Mouse (Mus musculus) G1E (cell line): ENCODE results near the gene Gtf2f2. TPM values are rescaled to one million over a fixed set of nuclear protein-coding genes. Genes with fewer than 3 reads are reported as not detected.

ENCODE experiments used
- ATAC-seq: 2 replicates; pipeline ENCODE4 v1.8.0; 2016; ENCODE audit warnings: mild to moderate bottlenecking; ENCODE audit not compliant: insufficient number of reproducible peaks, poor library complexity, low FRiP score, severe bottlenecking; ENCODE audit errors: extremely low read depth
- DNase-seq: peaks from one replicate; pipeline ENCODE4 v3.0.0; 2012; ENCODE audit warnings: low spot score
- H3K27me3 ChIP-seq: 2 replicates; pipeline ENCODE4 v1.6.1; 2012; ENCODE audit warnings: mild to moderate bottlenecking, low read length, inconsistent platforms; ENCODE audit not compliant: insufficient read depth
- H3K36me3 ChIP-seq: replicated peaks from 2 replicates; pipeline ENCODE3; 2012; ENCODE audit warnings: mild to moderate bottlenecking, inconsistent platforms
- H3K4me1 ChIP-seq: 2 replicates; pipeline ENCODE4 v1.6.1; 2012; ENCODE audit warnings: low read depth, low read length, inconsistent platforms, mixed read lengths; ENCODE audit not compliant: insufficient read depth
- H3K4me3 ChIP-seq: 2 replicates; pipeline ENCODE4 v1.5.1; 2012; ENCODE audit warnings: low read depth, mild to moderate bottlenecking, inconsistent platforms, low read length, moderate library complexity, mixed read lengths
- H3K9me3 ChIP-seq: replicated peaks from 2 replicates; pipeline ENCODE4 v1.6.1; 2012; ENCODE audit warnings: inconsistent platforms
- CTCF ChIP-seq: IDR thresholded peaks from 2 replicates; pipeline ENCODE4 v1.5.1; 2012; ENCODE audit warnings: low read depth, low read length, inconsistent platforms, mixed read lengths
- GATA1 ChIP-seq: IDR thresholded peaks from 2 replicates; pipeline ENCODE4 v1.6.1; 2012; ENCODE audit warnings: borderline replicate concordance, low read length, inconsistent platforms, mixed read lengths
- GATA2 ChIP-seq: IDR thresholded peaks from 2 replicates; pipeline ENCODE4 v1.6.1; 2012; ENCODE audit warnings: low read depth, low read length, inconsistent platforms, borderline replicate concordance
- POLR2AphosphoS5 ChIP-seq: IDR thresholded peaks from 2 replicates; pipeline ENCODE4 v1.6.1; 2012; ENCODE audit warnings: low read depth, low read length, inconsistent platforms; ENCODE audit not compliant: insufficient replicate concordance
- TAL1 ChIP-seq: conservative IDR thresholded peaks from 2 replicates; pipeline ENCODE4 v1.6.1; 2012; ENCODE audit warnings: low read depth, low read length, inconsistent platforms, mixed read lengths
- polyA plus RNA-seq: library from polyadenylated mRNA; stranded (reverse); fragments of >175 nt; gene quantifications from 2 replicates; pipeline ENCODE4 v1.2.3, GENCODE M21; 2012
- total RNA-seq, 2 experiments: library from RNA; stranded (forward) in 1 of 2; stranded (reverse) in 1 of 2; fragments of 200-1000 nt in 1 of 2; fragments of >200 nt in 1 of 2; fragmentation: Nextera tagmentation in 1 of 2; gene quantifications; 2 replicates each; pipeline ENCODE4 v1.2.3; 2014 to 2017

Gtf2f2 gene
- total and polyA plus RNA-seq, 3 experiments = 9.1 to 49.5 (median 33.3) TPM

DNA sequence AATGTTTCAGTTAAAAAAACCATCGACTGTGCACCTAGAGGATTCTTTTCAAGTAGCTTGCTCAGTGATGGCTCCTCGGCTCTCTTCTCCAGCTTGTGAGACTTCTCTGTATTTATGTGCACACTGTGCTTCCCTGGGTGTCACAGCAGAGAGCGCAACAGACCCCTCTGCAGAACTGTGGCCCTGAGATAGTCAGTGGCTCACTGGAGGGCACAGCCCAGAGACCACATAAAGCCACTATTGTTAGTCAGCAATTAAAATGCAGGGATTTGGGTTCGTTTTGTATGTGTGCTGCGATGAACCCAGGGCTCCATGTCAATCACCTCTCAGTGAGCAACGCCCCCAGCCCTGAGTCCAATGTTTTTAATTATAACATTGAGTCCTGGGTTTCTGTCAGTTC lies 159.8 kb downstream of the Gtf2f2 start:
- no peak for TF ChIP-seq TAL1
- TF ChIP-seq POLR2AphosphoS5 = no peak
- TF ChIP-seq GATA2 = no peak
- no peak for TF ChIP-seq CTCF
- no peak for TF ChIP-seq GATA1
- DNase-seq (no peak), ATAC-seq (no peak)
- Histone ChIP-seq H3K4me1 (peaks cover 36% of the 10 kb centered on the region), H3K36me3 (peaks cover 55% of the 10 kb centered on the region), H3K27me3 (no peaks in the 10 kb centered on the region), H3K9me3 (no peaks in the 10 kb centered on the region), H3K4me3 (no peak overlapping the region)

DNA sequence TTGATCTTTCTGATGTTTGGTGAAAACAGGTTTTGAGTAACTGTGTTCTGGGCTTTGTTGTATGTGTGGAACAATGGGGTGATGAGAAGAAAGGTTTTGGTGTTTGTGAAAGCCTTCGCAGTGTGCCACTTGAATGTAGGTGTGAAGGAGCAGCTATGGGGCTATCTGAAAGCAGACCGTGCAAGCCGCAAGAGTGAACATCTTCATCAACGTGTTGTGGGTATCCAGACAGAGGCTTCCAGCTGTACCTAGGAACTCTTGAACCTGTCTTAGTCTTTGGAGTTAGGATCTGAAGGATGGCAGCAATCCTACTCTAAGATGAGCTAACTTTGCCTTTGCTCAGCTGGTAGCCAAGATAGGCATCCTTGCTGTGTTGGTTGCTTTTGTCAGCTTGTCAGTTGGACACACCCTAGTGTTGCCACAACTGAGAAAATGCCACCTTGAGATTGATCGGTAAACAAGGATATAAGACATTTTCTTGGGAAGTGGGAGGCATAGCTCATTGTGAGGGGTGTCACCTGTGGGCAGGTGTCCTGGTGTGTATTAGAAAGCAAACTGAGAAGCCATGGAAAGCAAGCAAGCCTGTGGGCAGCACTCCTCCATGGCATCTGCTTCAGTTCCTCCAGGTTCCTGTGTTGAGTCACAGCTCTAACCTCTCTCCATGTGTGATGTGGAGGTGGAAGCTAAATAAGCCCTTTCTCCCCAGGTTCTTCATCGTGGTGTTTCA lies 160.7 kb downstream of the Gtf2f2 start:
- DNase-seq = no peak
- Histone ChIP-seq H3K9me3 (no peaks in the 10 kb centered on the region), H3K4me3 (no peak overlapping the region), H3K27me3 (no peaks in the 10 kb centered on the region), H3K4me1 (peaks cover 33% of the 10 kb centered on the region), H3K36me3 (peaks cover 55% of the 10 kb centered on the region)
- no peak for ATAC-seq
- TF ChIP-seq GATA2 (no peak), TAL1 (no peak), POLR2AphosphoS5 (0 out of 2 replicates have a peak, but pooled peaks have one; percentile 39)

- no peak for ATAC-seq
- peaks cover 35% of the 10 kb centered on the region for H3K4me1 ChIP-seq
- no peak overlapping the region for H3K4me3 ChIP-seq
- no peak for DNase-seq
- no peak for TF ChIP-seq TAL1
- no peak for TF ChIP-seq CTCF
- no peak for TF ChIP-seq POLR2AphosphoS5
- no peak for TF ChIP-seq GATA2
- TF ChIP-seq GATA1 = no peak
- no peaks in the 10 kb centered on the region for H3K27me3 ChIP-seq
- peaks cover 55% of the 10 kb centered on the region for H3K36me3 ChIP-seq
- H3K9me3 ChIP-seq = no peaks in the 10 kb centered on the region
Measured at GRCm38 (mm10) chr14:75849236-75849635, 161.4 kb downstream of the Gtf2f2 start.

- ATAC-seq (no peak), DNase-seq (no peak)
- Histone ChIP-seq H3K9me3 (no peaks in the 10 kb centered on the region), H3K27me3 (no peaks in the 10 kb centered on the region), H3K36me3 (peaks cover 55% of the 10 kb centered on the region), H3K4me1 (peaks cover 38% of the 10 kb centered on the region), H3K4me3 (no peak overlapping the region; the same call in 1 of the 2 replicates)
- TF ChIP-seq TAL1 = no peak
Measured at GRCm38 (mm10) chr14:75848482-75848881, 162.2 kb downstream of the Gtf2f2 start.

DNA sequence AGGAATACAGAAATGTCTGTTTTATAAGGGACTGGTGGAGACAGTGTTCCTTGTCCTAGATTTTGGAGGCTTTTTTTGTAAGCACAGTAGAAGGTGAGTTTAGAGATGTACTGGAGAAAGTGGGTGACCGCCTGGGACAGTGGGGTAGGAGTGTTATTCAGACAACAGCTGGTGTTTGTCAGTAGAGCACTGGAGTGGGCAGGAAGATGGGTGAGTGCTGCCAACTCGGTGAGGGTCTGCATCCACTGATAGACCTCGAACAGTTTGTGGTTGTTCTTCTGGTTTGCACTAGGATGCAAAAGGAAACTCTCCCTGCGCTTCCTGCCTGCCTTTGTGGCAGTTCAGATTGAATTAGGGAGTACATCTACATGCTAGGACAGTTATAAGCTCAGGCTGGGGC lies 163.0 kb downstream of the Gtf2f2 start:
- H3K4me3 ChIP-seq = no peak overlapping the region; the same call in 1 of the 2 replicates
- H3K27me3 ChIP-seq = no peaks in the 10 kb centered on the region
- no peak for ATAC-seq
- H3K36me3 ChIP-seq = peaks cover 55% of the 10 kb centered on the region
- H3K9me3 ChIP-seq = no peaks in the 10 kb centered on the region
- H3K4me1 ChIP-seq = peaks cover 40% of the 10 kb centered on the region
- no peak for DNase-seq
- no peak for TF ChIP-seq TAL1
- no peak for TF ChIP-seq CTCF
- TF ChIP-seq GATA2 = no peak
- TF ChIP-seq POLR2AphosphoS5 = no peak
- no peak for TF ChIP-seq GATA1

Other genes starting within 250 kb of the Gtf2f2 start
- 33.9 and 40.4 TPM in 2 replicates for gene Slc25a30, start 223.8 kb downstream of the Gtf2f2 start, total RNA-seq (2014; fragmentation: Nextera tagmentation)
- 20.3 and 20.5 TPM in 2 replicates for gene Slc25a30, start 223.8 kb downstream of the Gtf2f2 start, total RNA-seq (2017)
- gene Slc25a30, start 223.8 kb downstream of the Gtf2f2 start, polyA plus RNA-seq = 44.3 and 54.7 TPM in 2 replicates
- gene Tpt1, start 165.8 kb downstream of the Gtf2f2 start, total RNA-seq (2014; fragmentation: Nextera tagmentation) = 2,208 and 2,341 TPM in 2 replicates
- gene Tpt1, start 165.8 kb downstream of the Gtf2f2 start, total RNA-seq (2017) = 819 and 896 TPM in 2 replicates
- 1,947 and 1,988 TPM in 2 replicates for gene Tpt1, start 165.8 kb downstream of the Gtf2f2 start, polyA plus RNA-seq
- gene Kctd4, start 55.9 kb downstream of the Gtf2f2 start, total RNA-seq (2014; fragmentation: Nextera tagmentation) = not detected in 2 replicates
- 0.06 and 0.11 TPM in 2 replicates for gene Kctd4, start 55.9 kb downstream of the Gtf2f2 start, total RNA-seq (2017)
- gene Kctd4, start 55.9 kb downstream of the Gtf2f2 start, polyA plus RNA-seq = not detected in 2 replicates
- 26.6 and 31.4 TPM in 2 replicates for gene Gpalpp1, start 99.9 kb upstream of the Gtf2f2 start, total RNA-seq (2014; fragmentation: Nextera tagmentation)
- 36.9 and 40.5 TPM in 2 replicates for gene Gpalpp1, start 99.9 kb upstream of the Gtf2f2 start, total RNA-seq (2017)
- gene Gpalpp1, start 99.9 kb upstream of the Gtf2f2 start, polyA plus RNA-seq = 3.2 and 3.5 TPM in 2 replicates
- 8.5 and 12.0 TPM in 2 replicates for gene Nufip1, start 100.0 kb upstream of the Gtf2f2 start, total RNA-seq (2014; fragmentation: Nextera tagmentation)
- gene Nufip1, start 100.0 kb upstream of the Gtf2f2 start, total RNA-seq (2017) = 16.9 and 18.1 TPM in 2 replicates
- 11.8 and 16.4 TPM in 2 replicates for gene Nufip1, start 100.0 kb upstream of the Gtf2f2 start, polyA plus RNA-seq